Mouse (Mus musculus): ENCODE measurements around the gene Efemp2. TPM values are rescaled to one million over a fixed set of nuclear protein-coding genes. Genes with fewer than 3 reads are reported as not detected.

The Efemp2 gene
- 9.1 and 11.3 TPM in 2 replicates for polyA plus RNA-seq (2012; ENCODE audit: insufficient read depth, insufficient read length, missing spikeins)

GRCm38 (mm10) chr19:5473720-5474119 lies at the start of gene Efemp2:
Efemp2 (plus strand) TSS chr19:5473954.
- H3K4me1 ChIP-seq (ENCODE audit: control insufficient read depth, insufficient read depth, low read length), result 0 out of 2 replicates have a peak, but pooled peaks cover 2% of the 10 kb centered on the region
- H3K4me3 ChIP-seq (ENCODE audit: insufficient read depth, low read length), result peak within 1 kb of the TSS; percentile 48
- no peak for TF ChIP-seq CTCF (IDR thresholded peaks at IDR 0.05; ENCODE audit: low read depth, low read length)
- TF ChIP-seq POLR2A (IDR thresholded peaks at IDR 0.05; ENCODE audit: borderline replicate concordance, low read depth, low read length), result no peak
- no peak within 1 kb of the TSS; the same call in 1 of the 2 replicates for H3K27ac ChIP-seq (ENCODE audit: insufficient read depth, low read depth, low read length)

GRCm38 (mm10) chr19:5424092-5424781 lies 49.5 kb upstream of the Efemp2 start:
- peaks cover 16% of the 10 kb centered on the region; the same call in 1 of the 2 replicates for H3K4me1 ChIP-seq (ENCODE audit: control insufficient read depth, insufficient read depth, low read length)
- TF ChIP-seq POLR2A (IDR thresholded peaks at IDR 0.05; ENCODE audit: borderline replicate concordance, low read depth, low read length) (no peak), CTCF (IDR thresholded peaks at IDR 0.05; ENCODE audit: low read depth, low read length) (no peak)
- peak overlapping the region; percentile 92 for H3K4me3 ChIP-seq (ENCODE audit: insufficient read depth, low read length)
- peak overlapping the region; percentile 69 for H3K27ac ChIP-seq (ENCODE audit: insufficient read depth, low read depth, low read length)

DNA sequence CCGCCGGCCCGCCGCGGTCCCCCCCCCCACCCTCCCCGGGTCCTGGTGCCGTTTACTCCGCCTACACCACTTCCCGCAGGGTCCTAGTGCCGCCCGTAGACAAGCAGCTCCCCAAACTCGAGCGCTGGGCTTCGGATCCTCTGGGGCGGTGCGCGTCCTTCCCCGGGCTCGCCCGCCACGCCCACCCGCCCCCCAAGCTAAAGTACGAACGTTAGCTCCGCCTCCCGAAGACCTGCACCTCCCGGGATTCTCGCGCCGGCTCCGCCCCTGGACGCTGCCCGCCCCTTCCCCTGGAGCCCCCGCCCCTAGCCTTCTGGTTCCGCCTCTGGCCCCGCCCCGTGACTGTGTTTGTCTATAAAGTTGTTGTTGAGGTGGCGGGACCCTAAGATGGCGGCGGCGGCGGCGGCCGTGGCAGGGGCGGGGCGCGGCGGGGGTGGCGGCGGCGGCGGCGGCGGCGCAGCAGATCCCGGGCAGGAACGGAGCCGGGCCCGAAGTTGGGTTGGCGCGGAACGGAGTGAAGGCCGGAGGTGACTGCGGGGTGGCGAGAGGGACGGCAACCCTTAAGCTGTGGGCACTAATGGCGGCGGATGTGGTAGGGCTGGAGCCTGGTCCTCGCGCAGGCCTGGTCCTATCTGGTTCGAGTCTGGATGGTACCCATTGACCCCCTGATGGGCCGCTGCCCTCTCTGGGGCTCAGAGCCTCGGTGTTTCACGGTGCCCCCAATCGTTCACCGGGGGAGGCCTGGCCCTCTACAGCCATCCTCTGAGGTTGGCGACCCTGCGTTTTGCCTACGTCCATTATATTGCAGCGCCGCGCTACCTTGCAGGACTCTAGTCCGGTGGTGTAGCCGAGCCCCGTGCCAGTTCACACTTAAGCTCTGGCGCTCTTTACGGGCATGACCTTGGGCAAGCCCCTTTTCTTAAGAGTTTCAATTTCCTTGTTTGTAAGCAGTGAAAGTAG lies 48.7 kb upstream of the Efemp2 start, which contains the start of the genes Drap1 and AI837181:
Drap1 (minus strand) TSS at position 198 of the 960 bp plus-strand sequence.
AI837181 (plus strand) TSS at position 363 of the 960 bp plus-strand sequence.
- peak within 1 kb of the TSS; percentile 98 for H3K4me3 ChIP-seq (ENCODE audit: insufficient read depth, low read length)
- H3K4me1 ChIP-seq (ENCODE audit: control insufficient read depth, insufficient read depth, low read length), result peaks cover 16% of the 10 kb centered on the region; the same call in 1 of the 2 replicates
- no peak for TF ChIP-seq CTCF (IDR thresholded peaks at IDR 0.05; ENCODE audit: low read depth, low read length)
- no peak for TF ChIP-seq POLR2A (IDR thresholded peaks at IDR 0.05; ENCODE audit: borderline replicate concordance, low read depth, low read length)
- peak within 1 kb of the TSS; percentile 79 for H3K27ac ChIP-seq (ENCODE audit: insufficient read depth, low read depth, low read length)

DNA sequence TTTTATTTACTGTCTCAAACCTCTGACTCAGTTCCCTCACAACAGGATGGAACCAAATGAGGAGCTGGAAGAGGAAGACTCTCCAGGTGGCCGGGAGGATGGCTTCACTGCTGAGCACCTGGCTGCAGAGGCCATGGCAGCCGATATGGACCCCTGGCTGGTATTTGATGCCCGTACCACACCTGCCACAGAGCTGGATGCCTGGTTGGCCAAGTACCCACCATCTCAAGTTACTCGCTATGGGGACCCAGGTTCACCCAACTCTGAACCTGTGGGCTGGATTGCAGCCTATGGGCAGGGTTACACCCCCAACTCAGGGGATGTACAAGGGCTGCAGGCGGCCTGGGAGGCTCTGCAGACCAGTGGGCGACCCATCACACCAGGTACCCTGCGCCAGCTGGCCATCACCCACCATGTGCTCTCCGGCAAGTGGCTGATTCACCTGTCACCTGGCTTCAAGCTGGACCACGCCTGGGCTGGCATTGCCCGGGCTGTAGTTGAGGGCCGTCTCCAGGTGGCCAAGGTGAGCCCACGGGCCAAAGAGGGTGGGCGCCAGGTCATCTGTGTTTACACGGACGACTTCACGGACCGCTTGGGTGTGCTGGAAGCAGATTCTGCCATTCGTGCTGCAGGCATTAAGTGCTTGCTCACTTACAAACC lies 47.7 kb upstream of the Efemp2 start:
- TF ChIP-seq POLR2A (IDR thresholded peaks at IDR 0.05; ENCODE audit: borderline replicate concordance, low read depth, low read length), result no peak
- no peak for TF ChIP-seq CTCF (IDR thresholded peaks at IDR 0.05; ENCODE audit: low read depth, low read length)
- peak overlapping the region; percentile 79 for H3K27ac ChIP-seq (ENCODE audit: insufficient read depth, low read depth, low read length)
- H3K4me1 ChIP-seq (ENCODE audit: control insufficient read depth, insufficient read depth, low read length), result peaks cover 16% of the 10 kb centered on the region; the same call in 1 of the 2 replicates
- peak overlapping the region; percentile 98 for H3K4me3 ChIP-seq (ENCODE audit: insufficient read depth, low read length)

GRCm38 (mm10) chr19:5426640-5427290 lies 47.0 kb upstream of the Efemp2 start:
- H3K27ac ChIP-seq (ENCODE audit: insufficient read depth, low read depth, low read length), result no peak overlapping the region
- TF ChIP-seq CTCF (IDR thresholded peaks at IDR 0.05; ENCODE audit: low read depth, low read length) (no peak), POLR2A (IDR thresholded peaks at IDR 0.05; ENCODE audit: borderline replicate concordance, low read depth, low read length) (no peak)
- H3K4me3 ChIP-seq (ENCODE audit: insufficient read depth, low read length), result no peak overlapping the region
- H3K4me1 ChIP-seq (ENCODE audit: control insufficient read depth, insufficient read depth, low read length), result peaks cover 16% of the 10 kb centered on the region; the same call in 1 of the 2 replicates

DNA sequence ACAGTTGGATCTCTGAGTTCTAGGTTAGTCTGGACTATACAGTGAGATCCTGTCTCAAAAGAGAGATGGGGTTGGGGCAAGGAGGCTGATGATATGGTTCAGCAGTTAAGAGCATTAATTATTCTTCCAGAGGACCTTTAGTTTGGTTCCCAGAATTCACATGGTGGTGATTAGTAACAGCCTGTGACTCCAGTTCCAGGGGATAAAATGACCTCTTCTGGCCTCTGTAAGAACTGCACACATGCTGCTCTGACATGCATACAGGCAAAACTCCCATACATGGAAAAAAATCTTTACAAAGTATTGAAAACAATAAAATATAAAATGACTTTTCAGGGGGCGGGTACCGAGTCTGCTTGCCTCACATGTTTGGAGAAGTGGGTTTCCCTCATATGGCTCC lies 45.7 kb upstream of the Efemp2 start:
- Histone ChIP-seq H3K4me1 (ENCODE audit: control insufficient read depth, insufficient read depth, low read length) (peaks cover 26% of the 10 kb centered on the region), H3K27ac (ENCODE audit: insufficient read depth, low read depth, low read length) (no peak overlapping the region), H3K4me3 (ENCODE audit: insufficient read depth, low read length) (no peak overlapping the region)
- TF ChIP-seq POLR2A (IDR thresholded peaks at IDR 0.05; ENCODE audit: borderline replicate concordance, low read depth, low read length) (no peak), CTCF (IDR thresholded peaks at IDR 0.05; ENCODE audit: low read depth, low read length) (no peak)

DNA sequence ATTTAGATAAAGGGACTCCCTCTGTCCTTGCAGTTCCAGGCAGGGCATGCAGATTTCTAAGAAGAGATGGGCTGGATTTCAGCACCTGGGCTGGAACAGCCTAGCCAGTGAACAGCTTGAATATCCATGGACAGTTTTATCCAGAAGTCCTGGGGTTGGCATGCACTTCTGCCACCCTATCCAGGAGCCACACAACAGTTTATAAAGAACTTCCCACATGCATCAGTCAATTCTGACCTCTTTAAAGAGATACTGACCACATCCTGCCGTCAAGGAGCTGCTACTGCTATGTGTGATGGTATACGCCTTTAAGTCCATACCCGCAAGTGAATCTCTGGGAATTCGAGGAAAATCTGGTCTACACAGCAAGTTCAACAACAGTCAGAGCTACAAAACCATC lies 44.5 kb upstream of the Efemp2 start:
- Histone ChIP-seq H3K4me3 (ENCODE audit: insufficient read depth, low read length) (no peak overlapping the region), H3K27ac (ENCODE audit: insufficient read depth, low read depth, low read length) (no peak overlapping the region), H3K4me1 (ENCODE audit: control insufficient read depth, insufficient read depth, low read length) (peaks cover 31% of the 10 kb centered on the region)
- TF ChIP-seq CTCF (IDR thresholded peaks at IDR 0.05; ENCODE audit: low read depth, low read length) (no peak), POLR2A (IDR thresholded peaks at IDR 0.05; ENCODE audit: borderline replicate concordance, low read depth, low read length) (no peak)

DNA sequence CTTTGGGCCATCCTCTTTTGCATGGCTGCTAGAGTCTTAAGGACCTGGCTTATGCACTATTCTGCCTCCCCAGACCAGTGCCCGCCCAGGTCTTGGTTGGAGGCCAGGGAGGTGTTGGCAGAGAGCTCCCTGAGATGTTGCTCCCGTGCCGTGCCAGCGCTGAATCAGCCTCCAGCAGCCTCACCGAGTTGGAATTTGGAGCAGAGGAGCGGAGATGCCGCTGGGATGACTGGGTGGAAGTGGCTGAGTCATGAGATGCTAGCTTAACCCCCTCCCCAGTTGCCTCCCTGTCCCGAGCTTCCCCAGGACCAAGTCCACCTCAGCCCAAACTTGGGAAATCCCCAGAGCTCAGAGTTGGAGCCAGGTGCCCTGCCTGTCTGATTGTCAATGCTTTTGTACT lies 43.9 kb upstream of the Efemp2 start:
- Histone ChIP-seq H3K4me1 (ENCODE audit: control insufficient read depth, insufficient read depth, low read length) (peaks cover 31% of the 10 kb centered on the region), H3K4me3 (ENCODE audit: insufficient read depth, low read length) (no peak overlapping the region), H3K27ac (ENCODE audit: insufficient read depth, low read depth, low read length) (no peak overlapping the region)
- TF ChIP-seq POLR2A (IDR thresholded peaks at IDR 0.05; ENCODE audit: borderline replicate concordance, low read depth, low read length), result no peak
- TF ChIP-seq CTCF (IDR thresholded peaks at IDR 0.05; ENCODE audit: low read depth, low read length), result no peak

GRCm38 (mm10) chr19:5430408-5430807 lies 43.3 kb upstream of the Efemp2 start:
- H3K4me1 ChIP-seq (ENCODE audit: control insufficient read depth, insufficient read depth, low read length), result peaks cover 31% of the 10 kb centered on the region
- TF ChIP-seq POLR2A (IDR thresholded peaks at IDR 0.05; ENCODE audit: borderline replicate concordance, low read depth, low read length) (no peak), CTCF (IDR thresholded peaks at IDR 0.05; ENCODE audit: low read depth, low read length) (no peak)
- H3K4me3 ChIP-seq (ENCODE audit: insufficient read depth, low read length), result no peak overlapping the region
- H3K27ac ChIP-seq (ENCODE audit: insufficient read depth, low read depth, low read length), result no peak overlapping the region
